Mouse (Mus musculus) CH12.LX (cell line): ENCODE measurements around the gene Mrps15. TPM values are rescaled to one million over a fixed set of nuclear protein-coding genes. Genes with fewer than 3 reads are reported as not detected.
A peak's percentile ranks its signal among the peaks of the same experiment; 100 is the strongest.

Experiments used
- DNase-seq: peaks from one replicate; pipeline ENCODE4 v3.0.0-alpha.2; 2013; ENCODE audit errors: extremely low read depth
- H3K27ac ChIP-seq: 2 replicates; pipeline ENCODE4 v1.5.1; 2012; ENCODE audit warnings: low read depth, mild to moderate bottlenecking, control low read depth, moderate library complexity; ENCODE audit not compliant: insufficient read depth
- H3K27me3 ChIP-seq: replicated peaks from 2 replicates; pipeline ENCODE3; 2012; ENCODE audit warnings: inconsistent platforms
- H3K36me3 ChIP-seq, 2 experiments: replicated peaks in 1 of 2; 2 replicates each; pipeline versions ENCODE3 to v1.6.1; 2012; ENCODE audit warnings: inconsistent platforms in 1 of 2, low read length in 1 of 2, mild to moderate bottlenecking in 1 of 2, mixed read lengths in 1 of 2, moderate library complexity in 1 of 2; ENCODE audit not compliant: control insufficient read depth in 1 of 2, insufficient read depth in 1 of 2
- H3K4me1 ChIP-seq, 2 experiments: 2 replicates each; pipeline ENCODE4 v1.6.1; 2012; ENCODE audit warnings: inconsistent platforms in 1 of 2, moderate library complexity in 1 of 2; ENCODE audit not compliant: insufficient read depth in 2 of 2, control insufficient read depth in 1 of 2
- H3K4me2 ChIP-seq: 2 replicates; pipeline ENCODE4 v1.6.1; 2012; ENCODE audit warnings: low read depth, mild to moderate bottlenecking, control low read depth; ENCODE audit not compliant: poor library complexity, insufficient read depth, severe bottlenecking
- H3K4me3 ChIP-seq, 3 experiments: fragments of 150-350 bp in 1 of 3; sonication (generic) in 1 of 3; replicated peaks in 1 of 3; 2 replicates each; pipeline versions ENCODE3 to v1.5.1; 2011 to 2012; ENCODE audit warnings: low read depth in 2 of 3, low read length in 2 of 3, mild to moderate bottlenecking in 2 of 3, moderate library complexity in 2 of 3, control low read depth in 1 of 3, improper control_type of control experiment in 1 of 3, inconsistent platforms in 1 of 3, mixed read lengths in 1 of 3; ENCODE audit not compliant: poor library complexity in 1 of 3
- H3K79me2 ChIP-seq: replicated peaks from 2 replicates; pipeline ENCODE4 v1.6.1; 2012; ENCODE audit warnings: mild to moderate bottlenecking, moderate library complexity; ENCODE audit not compliant: control insufficient read depth, poor library complexity, insufficient read depth, severe bottlenecking; ENCODE audit errors: extremely low read depth
- H3K9ac ChIP-seq: 2 replicates; pipeline ENCODE4 v1.6.1; 2012; ENCODE audit warnings: low read depth, mild to moderate bottlenecking, control low read depth, moderate library complexity; ENCODE audit not compliant: insufficient read depth
- H3K9me3 ChIP-seq: replicated peaks from 2 replicates; pipeline ENCODE3; 2012; ENCODE audit warnings: low read length, inconsistent platforms, mixed read lengths
- BHLHE40 ChIP-seq: IDR thresholded peaks from 2 replicates; pipeline ENCODE4 v1.6.1; 2011; ENCODE audit warnings: mild to moderate bottlenecking, low read depth, low read length, improper control_type of control experiment
- CHD1 ChIP-seq: IDR thresholded peaks from 2 replicates; pipeline ENCODE4 v1.6.1; 2012; ENCODE audit warnings: low read depth, low read length, improper control_type of control experiment, inconsistent platforms
- CHD2 ChIP-seq: IDR thresholded peaks from 2 replicates; pipeline ENCODE4 v1.6.1; 2011; ENCODE audit warnings: low read length, improper control_type of control experiment
- CTCF ChIP-seq, 2 experiments: IDR thresholded peaks in 1 of 2; conservative IDR thresholded peaks in 1 of 2; 2 replicates each; pipeline ENCODE4 v1.5.1; 2011 to 2012; ENCODE audit warnings: low read depth in 2 of 2, low read length in 2 of 2, improper control_type of control experiment in 1 of 2, inconsistent platforms in 1 of 2, mild to moderate bottlenecking in 1 of 2, moderate library complexity in 1 of 2
- E2F4 ChIP-seq: IDR thresholded peaks from 2 replicates; pipeline ENCODE4 v1.6.1; 2011; ENCODE audit warnings: low read depth, low read length, improper control_type of control experiment; ENCODE audit not compliant: insufficient replicate concordance
- ELF1 ChIP-seq: IDR thresholded peaks from 2 replicates; pipeline ENCODE4 v1.6.1; 2014; ENCODE audit warnings: low read depth, mild to moderate bottlenecking, inconsistent platforms, low read length, improper control_type of control experiment
- EP300 ChIP-seq: IDR thresholded peaks from 2 replicates; pipeline ENCODE4 v1.6.1; 2011; ENCODE audit warnings: low read length, improper control_type of control experiment
- ETS1 ChIP-seq: conservative IDR thresholded peaks from 2 replicates; pipeline ENCODE4 v1.6.1; 2012; ENCODE audit warnings: low read depth, mild to moderate bottlenecking, inconsistent platforms, low read length, improper control_type of control experiment, moderate library complexity
- GABPA ChIP-seq: IDR thresholded peaks from 2 replicates; pipeline ENCODE4 v1.6.1; 2012; ENCODE audit warnings: low read depth, low read length, improper control_type of control experiment, inconsistent platforms; ENCODE audit not compliant: insufficient replicate concordance
- HCFC1 ChIP-seq: IDR thresholded peaks from 2 replicates; pipeline ENCODE4 v1.6.1; 2012; ENCODE audit warnings: low read depth, mild to moderate bottlenecking, inconsistent platforms, low read length, improper control_type of control experiment
- IRF4 ChIP-seq: IDR thresholded peaks from 2 replicates; pipeline ENCODE4 v1.6.1; 2014; ENCODE audit warnings: low read depth, mild to moderate bottlenecking, inconsistent platforms, low read length, improper control_type of control experiment
- JUN ChIP-seq: IDR thresholded peaks from 2 replicates; pipeline ENCODE4 v1.6.1; 2011; ENCODE audit warnings: low read depth, mild to moderate bottlenecking, low read length, improper control_type of control experiment, moderate library complexity; ENCODE audit not compliant: insufficient read depth
- JUND ChIP-seq: conservative IDR thresholded peaks from 2 replicates; pipeline ENCODE4 v1.6.1; 2011; ENCODE audit warnings: low read depth, low read length, improper control_type of control experiment
- KAT2A ChIP-seq: IDR thresholded peaks from 2 replicates; pipeline ENCODE4 v1.6.1; 2012; ENCODE audit warnings: low read length, improper control_type of control experiment, inconsistent platforms; ENCODE audit not compliant: insufficient replicate concordance
- MAFK ChIP-seq: IDR thresholded peaks from 2 replicates; pipeline ENCODE4 v1.6.1; 2011; ENCODE audit warnings: low read length, improper control_type of control experiment; ENCODE audit not compliant: insufficient replicate concordance
- MAX ChIP-seq: IDR thresholded peaks from 2 replicates; pipeline ENCODE4 v1.6.1; 2011; ENCODE audit warnings: low read length, improper control_type of control experiment
- MAZ ChIP-seq: IDR thresholded peaks from 2 replicates; pipeline ENCODE4 v1.6.1; 2012; ENCODE audit warnings: low read depth, mild to moderate bottlenecking, inconsistent platforms, low read length, improper control_type of control experiment, moderate library complexity
- MEF2A ChIP-seq: IDR thresholded peaks from 2 replicates; pipeline ENCODE4 v1.6.1; 2014; ENCODE audit warnings: low read depth, mild to moderate bottlenecking, inconsistent platforms, low read length, improper control_type of control experiment, borderline replicate concordance
- MXI1 ChIP-seq: IDR thresholded peaks from 2 replicates; pipeline ENCODE4 v1.6.1; 2011; ENCODE audit warnings: mild to moderate bottlenecking, low read depth, low read length, improper control_type of control experiment
- MYC ChIP-seq: IDR thresholded peaks from 2 replicates; pipeline ENCODE4 v1.6.1; 2011; ENCODE audit warnings: low read depth, mild to moderate bottlenecking, improper control_type of control experiment, low read length
- NELFE ChIP-seq: IDR thresholded peaks from 2 replicates; pipeline ENCODE4 v1.6.1; 2011; ENCODE audit warnings: low read depth, low read length, improper control_type of control experiment
- NRF1 ChIP-seq: IDR thresholded peaks from 2 replicates; pipeline ENCODE4 v1.6.1; 2014; ENCODE audit warnings: low read depth, mild to moderate bottlenecking, inconsistent platforms, low read length, improper control_type of control experiment, moderate library complexity
- PAX5 ChIP-seq: IDR thresholded peaks from 2 replicates; pipeline ENCODE4 v1.6.1; 2012; ENCODE audit warnings: low read length, inconsistent platforms, mixed read lengths
- POLR2A ChIP-seq: IDR thresholded peaks from 2 replicates; pipeline ENCODE4 v1.6.1; 2011; ENCODE audit warnings: low read depth, mild to moderate bottlenecking, improper control_type of control experiment, low read length
- POLR2AphosphoS2 ChIP-seq: IDR thresholded peaks from 2 replicates; pipeline ENCODE4 v1.6.1; 2011; ENCODE audit warnings: low read depth, low read length, improper control_type of control experiment
- RAD21 ChIP-seq: IDR thresholded peaks from 2 replicates; pipeline ENCODE4 v1.6.1; 2011; ENCODE audit warnings: low read depth, mild to moderate bottlenecking, low read length, improper control_type of control experiment, moderate library complexity
- RCOR1 ChIP-seq: conservative IDR thresholded peaks from 2 replicates; pipeline ENCODE4 v1.6.1; 2012; ENCODE audit warnings: low read depth, mild to moderate bottlenecking, inconsistent platforms, low read length, improper control_type of control experiment
- SIN3A ChIP-seq: IDR thresholded peaks from 2 replicates; pipeline ENCODE4 v1.6.1; 2012; ENCODE audit warnings: low read length, improper control_type of control experiment, inconsistent platforms
- SMC3 ChIP-seq: IDR thresholded peaks from 2 replicates; pipeline ENCODE4 v1.6.1; 2011; ENCODE audit warnings: low read depth, low read length, improper control_type of control experiment
- TBP ChIP-seq: conservative IDR thresholded peaks from 2 replicates; pipeline ENCODE4 v1.6.1; 2011; ENCODE audit warnings: low read depth, low read length, improper control_type of control experiment
- TCF12 ChIP-seq: IDR thresholded peaks from 2 replicates; pipeline ENCODE4 v1.6.1; 2014; ENCODE audit warnings: low read depth, mild to moderate bottlenecking, inconsistent platforms, low read length, improper control_type of control experiment
- UBTF ChIP-seq: IDR thresholded peaks from 2 replicates; pipeline ENCODE4 v1.6.1; 2012; ENCODE audit warnings: low read depth, mild to moderate bottlenecking, inconsistent platforms, low read length, improper control_type of control experiment, moderate library complexity
- USF1 ChIP-seq: IDR thresholded peaks from 2 replicates; pipeline ENCODE4 v1.6.1; 2014; ENCODE audit warnings: low read depth, mild to moderate bottlenecking, inconsistent platforms, low read length, improper control_type of control experiment
- USF2 ChIP-seq: conservative IDR thresholded peaks from 2 replicates; pipeline ENCODE4 v1.6.1; 2011; ENCODE audit warnings: low read depth, low read length, improper control_type of control experiment
- ZC3H11A ChIP-seq: IDR thresholded peaks from 2 replicates; pipeline ENCODE4 v1.6.1; 2012; ENCODE audit warnings: low read depth, mild to moderate bottlenecking, inconsistent platforms, low read length, improper control_type of control experiment
- ZKSCAN1 ChIP-seq: IDR thresholded peaks from 2 replicates; pipeline ENCODE4 v1.6.1; 2012; ENCODE audit warnings: low read depth, inconsistent platforms, low read length, improper control_type of control experiment, borderline replicate concordance
- ZMIZ1 ChIP-seq: IDR thresholded peaks from 2 replicates; pipeline ENCODE4 v1.6.1; 2012; ENCODE audit warnings: low read depth, mild to moderate bottlenecking, inconsistent platforms, low read length, improper control_type of control experiment
- ZNF384 ChIP-seq: IDR thresholded peaks from 2 replicates; pipeline ENCODE4 v1.6.1; 2012; ENCODE audit warnings: low read depth, low read length, improper control_type of control experiment, inconsistent platforms
- dilution Hi-C: fragments of 300-500 bp; cut with MboI; formaldehyde crosslinking; loops from 2 replicates; pipeline ENCODE4 v1.14.3; 2020; ENCODE audit warnings: low sequenced_read_pairs; ENCODE audit not compliant: extremely low pct_unique_long_range_greater_than_20kb, extremely low pct_ligation_motif_present
- in situ Hi-C: fragments of 300-500 bp; cut with MboI; formaldehyde crosslinking; loops from 3 replicates; pipeline ENCODE4 v1.14.3; 2019; ENCODE audit warnings: low sequenced_read_pairs, low pct_ligation_motif_present, low pct_unique_long_range_greater_than_20kb, mixed read lengths
- polyA plus RNA-seq: library from polyadenylated mRNA; unstranded; fragments of >175 nt; gene quantifications from 2 replicates; pipeline ENCODE4 v1.2.1, GENCODE M21; 2012; ENCODE audit warnings: low read depth; ENCODE audit not compliant: insufficient read length
- total RNA-seq, 2 experiments: library from RNA; depleted of rRNA; stranded (reverse); fragments of 300-350 nt in 1 of 2; fragments of >200 nt in 1 of 2; gene quantifications; 2 replicates each; pipeline ENCODE4 v1.2.3; 2012 to 2014

Mrps15 gene
- total and polyA plus RNA-seq, 3 experiments = 89.6 to 113 (median 102) TPM

- Histone ChIP-seq H3K27me3 (no peaks in the 10 kb centered on the region), H3K4me3 (peak overlapping the region; percentile 43 to 74 (median 53)), H3K4me1 (peaks cover 21 to 77% of the 10 kb centered on the region in 2 experiments), H3K4me2 (peak overlapping the region; percentile 91), H3K9ac (peak overlapping the region; percentile 81), H3K36me3 (peaks cover 9 to 49% of the 10 kb centered on the region in 2 experiments), H3K9me3 (no peaks in the 10 kb centered on the region), H3K27ac (peak overlapping the region; percentile 98), H3K79me2 (peaks cover 39% of the 10 kb centered on the region)
- TF ChIP-seq SMC3 (no peak), MXI1 (peak; percentile 93), ZMIZ1 (peak; percentile 79), BHLHE40 (peak; percentile 80), NRF1 (peak; percentile 48), RCOR1 (peak; percentile 83), CHD2 (0 out of 2 replicates have a peak, but pooled peaks have one; percentile 52), NELFE (peak; percentile 85), MAFK (peak; percentile 87), MEF2A (peak; percentile 89), ETS1 (peak; percentile 96), SIN3A (peak; percentile 96), JUN (peak; percentile 87), PAX5 (no peak), ZKSCAN1 (no peak), IRF4 (peak; percentile 77), GABPA (no peak; the same call in 1 of the 2 replicates), JUND (peak; percentile 72), RAD21 (no peak), MAZ (peak; percentile 92), TCF12 (peak; percentile 86), USF1 (no peak; the same call in 1 of the 2 replicates), USF2 (no peak), MYC (peak; percentile 96), KAT2A (peak; percentile 70; the same call in 1 of the 2 replicates), MAX (peak; percentile 89), ZNF384 (no peak), EP300 (peak; percentile 78), CTCF (conservative IDR thresholded peaks at IDR 0.05 in 1 of 2, IDR thresholded peaks at IDR 0.05 in 1 of 2; ENCODE audit: low read depth in 2 of 2, low read length in 2 of 2) (no peak; a peak in 1 of 4 replicates), ELF1 (peak; percentile 64), TBP (peak; percentile 66; the same call in 1 of the 2 replicates), UBTF (no peak), CHD1 (no peak; the same call in 1 of the 2 replicates), ZC3H11A (no peak), POLR2A (peak; percentile 78; the same call in 1 of the 2 replicates), POLR2AphosphoS2 (peak; percentile 94), E2F4 (peak; percentile 63; the same call in 1 of the 2 replicates), HCFC1 (peak; percentile 69)
- DNase-seq = peak; percentile 97
- in situ Hi-C loops (no loop called here), dilution Hi-C loops (no loop called here)
These were observed 56.4 kb downstream of the Mrps15 start for GRCm38 (mm10) chr4:126103057-126103581.
